Mouse (Mus musculus) olfactory bulb, adult 2 months (tissue): ENCODE measurements around the gene Gm11020.

Source experiments
- CTCF ChIP-seq: fragments of 200-500 bp; IDR thresholded peaks from 2 replicates; pipeline ENCODE4 v1.5.1; 2012; ENCODE audit warnings: low read depth, mild to moderate bottlenecking, low read length, moderate library complexity; ENCODE audit not compliant: insufficient read depth
- POLR2A ChIP-seq: fragments of 200-500 bp; IDR thresholded peaks from 2 replicates; pipeline ENCODE4 v1.6.1; 2012; ENCODE audit warnings: mild to moderate bottlenecking, low read depth, low read length, moderate library complexity; ENCODE audit not compliant: insufficient read depth

- TF ChIP-seq CTCF = no peak
- TF ChIP-seq POLR2A = no peak
These were observed 12.8 kb downstream of the Gm11020 start for GRCm38 (mm10) chr8:104334196-104334595.
